Mouse (Mus musculus): Measurements from ENCODE around the gene Hs3st6. TPM values are rescaled to one million over a fixed set of nuclear protein-coding genes. Genes with fewer than 3 reads are reported as not detected.

Gene Hs3st6
- polyA plus RNA-seq, 1 experiment from 2014 or later = 0.20 TPM

DNA sequence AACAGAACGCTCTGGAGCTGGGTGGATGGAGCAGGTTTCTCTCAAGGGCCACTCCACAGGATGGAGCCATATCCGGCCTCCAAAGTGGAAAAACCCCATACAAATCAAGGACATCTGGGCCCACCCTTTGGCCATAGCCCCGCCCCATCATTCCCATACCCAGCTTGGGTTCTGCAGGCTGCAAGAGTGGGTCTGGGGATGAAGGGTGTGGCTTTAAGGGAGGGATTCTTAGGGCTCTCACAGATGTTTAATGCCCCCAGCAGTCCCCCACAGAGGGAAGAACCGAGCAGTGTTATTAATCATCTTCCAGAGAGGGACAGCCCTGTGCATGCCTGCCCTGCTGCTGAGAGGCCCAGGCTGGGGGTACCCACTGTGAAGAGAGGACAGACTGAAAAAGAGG, 5.8 kb upstream of the Hs3st6 start:
- H3K36me3 ChIP-seq (ENCODE audit: control insufficient read depth, insufficient read depth, low read length) = no peaks in the 10 kb centered on the region
- no peaks in the 10 kb centered on the region for H3K9me3 ChIP-seq (replicated peaks; ENCODE audit: control insufficient read depth, low read length)
- H3K27ac ChIP-seq (ENCODE audit: low read depth, low read length) = no peak overlapping the region
- peaks cover 13% of the 10 kb centered on the region for H3K27me3 ChIP-seq (replicated peaks; ENCODE audit: control insufficient read depth, insufficient read depth, low read length)
- DNase-seq (ENCODE audit: low spot score) (no peak), ATAC-seq (no peak)
- no peaks in the 10 kb centered on the region for H3K4me1 ChIP-seq (ENCODE audit: control insufficient read depth, insufficient read depth, low read length)
- no peak overlapping the region for H3K9ac ChIP-seq (ENCODE audit: low read length)
- no peak overlapping the region for H3K4me3 ChIP-seq (ENCODE audit: low read depth, low read length)
- H3K4me2 ChIP-seq (ENCODE audit: low read length) = no peak overlapping the region
- 50% methylated on average over 4 of the region's 4 CpGs for WGBS

DNA sequence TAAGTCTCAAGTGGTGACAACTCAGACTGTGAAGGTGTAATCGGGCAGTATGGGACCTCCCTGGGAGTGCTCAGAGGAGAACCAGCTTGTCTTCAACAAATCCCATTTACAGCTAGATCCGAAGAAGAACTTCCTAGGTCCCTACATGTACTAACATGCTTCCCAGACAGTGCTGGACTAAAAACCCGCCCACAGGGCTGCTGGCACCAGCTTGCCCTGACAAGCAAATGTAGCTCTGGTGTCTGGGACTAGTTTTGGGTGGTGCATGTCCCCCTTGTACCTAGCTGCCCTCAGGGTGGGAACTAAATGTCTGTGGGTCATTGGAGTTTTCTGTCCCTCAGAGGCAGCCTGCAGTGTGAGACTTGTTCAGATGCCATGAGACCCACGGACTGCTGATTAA, 1.3 kb upstream of the Hs3st6 start:
- Histone ChIP-seq H3K9ac (ENCODE audit: low read length) (no peak overlapping the region), H3K9me3 (replicated peaks; ENCODE audit: control insufficient read depth, low read length) (no peaks in the 10 kb centered on the region), H3K27ac (ENCODE audit: low read depth, low read length) (no peak overlapping the region), H3K4me2 (ENCODE audit: low read length) (no peak overlapping the region), H3K36me3 (ENCODE audit: control insufficient read depth, insufficient read depth, low read length) (no peaks in the 10 kb centered on the region), H3K4me1 (ENCODE audit: control insufficient read depth, insufficient read depth, low read length) (peaks cover 8% of the 10 kb centered on the region), H3K27me3 (replicated peaks; ENCODE audit: control insufficient read depth, insufficient read depth, low read length) (peaks cover 55% of the 10 kb centered on the region), H3K4me3 (ENCODE audit: low read depth, low read length) (no peak overlapping the region)
- DNase-seq (ENCODE audit: low spot score) (no peak), ATAC-seq (no peak)
- 16% methylated on average over 4 of the region's 4 CpGs for WGBS

DNA sequence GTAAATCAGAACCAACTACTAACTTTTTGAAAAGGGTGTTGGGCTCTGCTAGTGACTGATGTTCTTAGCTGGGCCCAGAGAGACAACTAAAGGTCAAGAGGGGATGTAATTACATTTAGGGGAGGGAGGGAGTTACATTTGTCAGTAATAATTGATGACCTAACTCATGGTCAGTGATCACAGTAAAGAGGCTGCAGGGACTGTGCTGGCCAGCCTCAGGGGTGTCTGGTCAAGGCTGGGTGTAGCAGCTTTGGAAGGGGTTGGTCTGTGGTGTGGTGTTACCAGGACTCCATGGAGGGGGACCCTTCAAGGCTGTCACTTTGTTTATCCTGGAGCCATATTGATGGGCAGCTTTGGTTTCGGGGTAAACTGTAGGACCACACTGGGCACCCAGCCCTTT, 4.6 kb downstream of the Hs3st6 start:
- no peaks in the 10 kb centered on the region for H3K9me3 ChIP-seq (replicated peaks; ENCODE audit: control insufficient read depth, low read length)
- no peaks in the 10 kb centered on the region for H3K36me3 ChIP-seq (ENCODE audit: control insufficient read depth, insufficient read depth, low read length)
- 100% methylated on average over 1 of the region's 1 CpGs for WGBS
- H3K4me1 ChIP-seq (ENCODE audit: control insufficient read depth, insufficient read depth, low read length) = peaks cover 7% of the 10 kb centered on the region
- DNase-seq (ENCODE audit: low spot score) (no peak), ATAC-seq (no peak)
- no peak overlapping the region for H3K9ac ChIP-seq (ENCODE audit: low read length)
- H3K4me2 ChIP-seq (ENCODE audit: low read length) = no peak overlapping the region
- H3K4me3 ChIP-seq (ENCODE audit: low read depth, low read length) = no peak overlapping the region
- peaks cover 37% of the 10 kb centered on the region for H3K27me3 ChIP-seq (replicated peaks; ENCODE audit: control insufficient read depth, insufficient read depth, low read length)
- H3K27ac ChIP-seq (ENCODE audit: low read depth, low read length) = no peak overlapping the region

DNA sequence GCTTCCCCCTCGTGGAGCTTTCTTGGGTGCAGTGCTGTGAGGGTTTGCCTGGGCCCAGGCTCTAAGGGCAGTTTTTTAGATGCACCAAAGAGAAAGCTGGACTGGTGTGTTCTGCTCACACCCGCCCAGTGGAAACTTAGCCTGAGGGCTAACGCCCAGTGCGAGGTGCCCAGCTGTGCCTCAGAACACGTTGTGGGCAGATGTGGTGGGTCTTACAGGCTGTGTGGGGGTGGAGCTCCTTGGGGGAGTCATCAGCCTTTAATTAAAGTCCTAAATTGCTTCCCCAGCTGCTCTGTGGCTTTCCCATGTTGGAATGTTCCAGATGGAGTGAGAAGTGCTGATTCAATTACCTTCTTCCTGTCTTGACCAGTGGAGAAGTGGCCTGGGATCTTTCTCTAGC, 8.3 kb downstream of the Hs3st6 start:
- Histone ChIP-seq H3K9me3 (replicated peaks; ENCODE audit: control insufficient read depth, low read length) (no peaks in the 10 kb centered on the region), H3K27ac (ENCODE audit: low read depth, low read length) (no peak overlapping the region), H3K9ac (ENCODE audit: low read length) (no peak overlapping the region), H3K4me3 (ENCODE audit: low read depth, low read length) (no peak overlapping the region), H3K36me3 (ENCODE audit: control insufficient read depth, insufficient read depth, low read length) (no peaks in the 10 kb centered on the region), H3K27me3 (replicated peaks; ENCODE audit: control insufficient read depth, insufficient read depth, low read length) (0 out of 2 replicates have a peak, but pooled peaks cover under 1% of the 10 kb centered on the region), H3K4me1 (ENCODE audit: control insufficient read depth, insufficient read depth, low read length) (no peaks in the 10 kb centered on the region), H3K4me2 (ENCODE audit: low read length) (no peak overlapping the region)
- no peak for DNase-seq (ENCODE audit: low spot score)
- ATAC-seq = no peak
- 56% methylated on average over 5 of the region's 5 CpGs for WGBS

DNA sequence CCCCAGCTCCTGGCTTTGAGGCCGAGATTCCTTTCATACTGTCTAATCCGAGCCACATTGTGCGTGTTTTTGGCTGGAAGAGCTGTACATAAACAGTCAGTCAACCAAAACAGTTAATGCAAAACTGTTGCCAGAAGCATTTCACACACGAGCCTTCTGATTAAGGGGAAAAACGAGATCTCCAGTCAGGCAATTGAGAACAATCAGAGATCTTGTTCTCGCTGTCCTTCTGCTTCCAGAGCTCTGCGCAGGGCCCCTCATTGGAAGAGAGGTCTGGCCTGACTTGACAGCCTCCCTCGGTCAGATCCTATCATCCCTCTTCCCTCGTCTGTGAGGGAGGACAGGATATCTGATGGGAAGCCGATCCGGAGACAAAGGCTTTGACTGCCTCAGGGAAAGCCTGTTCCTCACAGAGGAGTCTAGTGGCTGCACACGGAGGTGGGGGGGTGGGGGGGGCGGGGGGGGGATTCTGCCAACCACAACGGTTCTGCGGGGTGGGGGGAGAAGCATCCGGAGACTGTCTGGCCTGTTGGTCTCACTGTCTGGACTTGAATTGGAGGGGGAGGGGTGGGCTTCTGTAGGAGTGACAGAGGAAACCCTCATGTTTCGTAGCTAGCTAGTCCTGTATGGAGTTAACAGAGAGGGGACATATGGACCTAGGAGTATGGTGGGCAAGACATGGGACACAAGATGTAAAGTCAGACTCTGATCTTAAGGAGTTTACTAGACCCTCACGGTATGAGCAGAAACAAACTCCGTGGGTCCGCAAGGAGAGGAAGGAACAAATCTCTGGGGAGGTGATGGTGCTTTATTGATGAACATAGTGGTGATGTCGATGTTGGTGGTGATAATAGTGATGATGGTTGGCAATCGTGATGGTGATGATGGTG, 12.5 kb downstream of the Hs3st6 start:
- Histone ChIP-seq H3K4me3 (ENCODE audit: low read depth, low read length) (no peak overlapping the region), H3K27me3 (replicated peaks; ENCODE audit: control insufficient read depth, insufficient read depth, low read length) (no peaks in the 10 kb centered on the region), H3K4me1 (ENCODE audit: control insufficient read depth, insufficient read depth, low read length) (no peaks in the 10 kb centered on the region), H3K9ac (ENCODE audit: low read length) (no peak overlapping the region), H3K36me3 (ENCODE audit: control insufficient read depth, insufficient read depth, low read length) (no peaks in the 10 kb centered on the region), H3K27ac (ENCODE audit: low read depth, low read length) (no peak overlapping the region), H3K9me3 (replicated peaks; ENCODE audit: control insufficient read depth, low read length) (no peaks in the 10 kb centered on the region), H3K4me2 (ENCODE audit: low read length) (no peak overlapping the region)
- DNase-seq (ENCODE audit: low spot score) (peak; percentile 14), ATAC-seq (no peak)
- 56% methylated on average over 21 of the region's 22 CpGs for WGBS

DNA sequence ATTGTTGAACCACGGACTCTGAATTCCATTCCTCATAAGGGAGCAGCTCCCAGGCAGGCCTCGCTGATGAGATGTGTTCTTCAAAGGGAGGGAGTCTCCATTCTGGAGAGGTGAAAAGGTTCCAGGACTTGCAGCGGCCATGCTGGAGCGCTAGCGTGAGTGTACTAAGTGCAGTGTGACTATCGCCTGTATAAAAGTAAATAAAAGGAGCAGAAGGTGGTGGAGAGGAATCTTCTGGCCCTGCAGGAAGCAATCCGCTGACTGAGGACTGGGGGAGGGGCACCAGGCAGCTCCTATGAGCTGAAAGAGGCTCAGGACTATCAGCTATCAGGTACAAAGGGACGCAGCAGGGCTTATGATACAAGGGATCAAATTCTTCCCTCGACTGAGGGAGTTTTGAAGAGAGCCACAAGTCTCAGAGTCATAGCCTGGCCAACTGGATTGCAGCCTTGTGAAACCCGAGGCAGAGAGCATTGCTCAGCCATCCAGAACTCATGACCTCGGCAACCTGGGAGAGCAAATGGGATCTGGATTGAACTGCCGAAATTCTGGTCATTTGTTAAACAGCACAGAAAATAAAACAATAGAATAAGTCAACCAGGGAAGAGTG, 13.6 kb downstream of the Hs3st6 start:
- no peaks in the 10 kb centered on the region for H3K36me3 ChIP-seq (ENCODE audit: control insufficient read depth, insufficient read depth, low read length)
- ATAC-seq = no peak
- H3K4me1 ChIP-seq (ENCODE audit: control insufficient read depth, insufficient read depth, low read length) = no peaks in the 10 kb centered on the region
- 23% methylated on average over 12 of the region's 12 CpGs for WGBS
- DNase-seq (ENCODE audit: low spot score) = no peak
- no peak overlapping the region for H3K27ac ChIP-seq (ENCODE audit: low read depth, low read length)
- no peak overlapping the region for H3K4me3 ChIP-seq (ENCODE audit: low read depth, low read length)
- H3K27me3 ChIP-seq (replicated peaks; ENCODE audit: control insufficient read depth, insufficient read depth, low read length) = no peaks in the 10 kb centered on the region
- H3K4me2 ChIP-seq (ENCODE audit: low read length) = no peak overlapping the region
- no peak overlapping the region for H3K9ac ChIP-seq (ENCODE audit: low read length)
- no peaks in the 10 kb centered on the region for H3K9me3 ChIP-seq (replicated peaks; ENCODE audit: control insufficient read depth, low read length)

DNA sequence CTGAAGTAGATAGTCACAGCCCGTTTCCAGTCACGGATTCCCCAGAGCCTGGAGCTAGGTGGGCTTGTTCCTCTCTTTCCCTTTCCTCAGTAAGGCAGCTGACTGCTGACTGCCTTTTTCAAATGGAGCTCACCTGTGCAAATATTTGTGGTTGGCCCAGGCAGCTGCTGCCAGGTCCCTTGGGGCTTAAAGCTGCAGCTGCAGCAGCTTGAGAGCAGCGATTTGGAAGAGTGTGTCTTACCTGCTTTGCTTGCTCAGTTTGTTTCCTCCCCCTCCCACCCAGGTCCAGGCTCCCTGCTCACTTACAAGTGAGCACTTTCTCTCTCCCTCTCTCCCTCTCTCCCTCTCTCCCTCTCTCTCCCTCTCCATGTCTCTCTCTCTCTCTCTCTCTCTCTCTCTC, 16.4 kb downstream of the Hs3st6 start:
- ATAC-seq = no peak
- DNase-seq (ENCODE audit: low spot score) = no peak
- Histone ChIP-seq H3K4me1 (ENCODE audit: control insufficient read depth, insufficient read depth, low read length) (no peaks in the 10 kb centered on the region), H3K36me3 (ENCODE audit: control insufficient read depth, insufficient read depth, low read length) (no peaks in the 10 kb centered on the region), H3K9me3 (replicated peaks; ENCODE audit: control insufficient read depth, low read length) (0 out of 2 replicates have a peak, but pooled peaks cover 2% of the 10 kb centered on the region), H3K27ac (ENCODE audit: low read depth, low read length) (no peak overlapping the region), H3K4me3 (ENCODE audit: low read depth, low read length) (no peak overlapping the region), H3K9ac (ENCODE audit: low read length) (no peak overlapping the region), H3K27me3 (replicated peaks; ENCODE audit: control insufficient read depth, insufficient read depth, low read length) (no peaks in the 10 kb centered on the region), H3K4me2 (ENCODE audit: low read length) (no peak overlapping the region)
- 52% methylated on average over 3 of the region's 3 CpGs for WGBS

DNA sequence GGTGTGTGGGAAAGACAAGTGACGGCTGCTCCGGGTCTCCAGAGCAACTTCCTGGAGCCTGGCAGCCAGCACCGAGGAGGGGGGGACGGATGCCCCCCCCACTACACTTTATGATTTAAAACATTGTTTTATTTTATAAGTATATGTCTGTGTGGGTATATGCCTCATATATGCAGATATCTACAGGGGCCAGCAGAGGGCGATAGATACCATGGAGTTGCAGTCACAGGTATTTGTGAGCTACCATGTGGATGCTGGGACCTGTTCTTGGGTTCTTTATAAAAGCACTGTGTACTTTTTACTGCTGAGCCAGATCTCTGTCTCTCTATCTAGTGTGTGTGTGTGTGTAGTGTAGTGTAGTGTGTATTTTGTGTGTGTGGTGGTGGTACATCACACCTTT, 20.5 kb downstream of the Hs3st6 start:
- ATAC-seq (no peak), DNase-seq (ENCODE audit: low spot score) (no peak)
- Histone ChIP-seq H3K27ac (ENCODE audit: low read depth, low read length) (no peak overlapping the region), H3K4me1 (ENCODE audit: control insufficient read depth, insufficient read depth, low read length) (no peaks in the 10 kb centered on the region), H3K9ac (ENCODE audit: low read length) (no peak overlapping the region), H3K4me3 (ENCODE audit: low read depth, low read length) (no peak overlapping the region), H3K4me2 (ENCODE audit: low read length) (no peak overlapping the region), H3K36me3 (ENCODE audit: control insufficient read depth, insufficient read depth, low read length) (no peaks in the 10 kb centered on the region), H3K27me3 (replicated peaks; ENCODE audit: control insufficient read depth, insufficient read depth, low read length) (no peaks in the 10 kb centered on the region), H3K9me3 (replicated peaks; ENCODE audit: control insufficient read depth, low read length) (0 out of 2 replicates have a peak, but pooled peaks cover 2% of the 10 kb centered on the region)
- 86% methylated on average over 5 of the region's 5 CpGs for WGBS

DNA sequence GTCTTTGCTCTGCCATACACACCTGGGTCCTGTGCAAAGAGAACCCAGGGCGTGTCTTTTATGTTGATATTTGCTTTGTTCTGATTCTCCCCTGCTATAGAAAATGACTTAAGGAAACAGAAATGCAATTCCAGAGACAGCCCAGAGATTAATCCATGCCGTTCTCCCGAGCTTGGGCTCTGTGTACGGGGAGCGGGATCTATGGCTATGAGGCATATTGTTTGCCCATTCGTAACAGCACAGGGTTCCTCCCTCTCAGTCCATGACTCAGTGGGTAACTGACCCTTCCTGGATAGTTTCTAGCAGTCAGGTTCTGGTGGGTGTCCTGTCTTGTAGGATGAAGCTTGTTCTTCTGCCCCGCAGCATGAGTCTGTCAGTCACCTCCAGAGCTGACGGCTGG, 22.4 kb downstream of the Hs3st6 start:
- Histone ChIP-seq H3K27me3 (replicated peaks; ENCODE audit: control insufficient read depth, insufficient read depth, low read length) (no peaks in the 10 kb centered on the region), H3K4me1 (ENCODE audit: control insufficient read depth, insufficient read depth, low read length) (no peaks in the 10 kb centered on the region), H3K9me3 (replicated peaks; ENCODE audit: control insufficient read depth, low read length) (0 out of 2 replicates have a peak, but pooled peaks cover 2% of the 10 kb centered on the region), H3K4me3 (ENCODE audit: low read depth, low read length) (no peak overlapping the region), H3K27ac (ENCODE audit: low read depth, low read length) (no peak overlapping the region), H3K36me3 (ENCODE audit: control insufficient read depth, insufficient read depth, low read length) (no peaks in the 10 kb centered on the region), H3K9ac (ENCODE audit: low read length) (no peak overlapping the region), H3K4me2 (ENCODE audit: low read length) (no peak overlapping the region)
- no peak for ATAC-seq
- DNase-seq (ENCODE audit: low spot score) = no peak
- 81% methylated on average over 8 of the region's 8 CpGs for WGBS

All from forebrain, embryonic 14.5 days (tissue).